Mouse (Mus musculus) right cerebral cortex, postnatal 36 days (tissue): Measurements from ENCODE around the gene Abcc5.
A peak's percentile ranks its signal among the peaks of the same experiment; 100 is the strongest.
"Not testable (repeated sequence)": the region's sequence is repeated elsewhere in the genome, so short reads cannot be mapped to it uniquely, and the experiment has no call there.

Experiments
- DNase-seq, 2 experiments: peaks; one replicate each; pipeline ENCODE4 v3.0.0; 2022; ENCODE audit warnings: low spot score in 2 of 2, mixed read lengths in 1 of 2

The Abcc5 gene

GRCm38 (mm10) chr16:20425855-20426598 is at the start of gene Abcc5:
Gene Abcc5, minus strand, starts transcription at chr16:20426394.
- DNase-seq, result peak; percentile 95 to 96

GRCm38 (mm10) chr16:20475335-20475734 is 49.1 kb upstream of the Abcc5 start:
- no peak for DNase-seq

GRCm38 (mm10) chr16:20474786-20475185 is 48.6 kb upstream of the Abcc5 start:
- DNase-seq, result no peak

GRCm38 (mm10) chr16:20474211-20474610 is 48.0 kb upstream of the Abcc5 start:
- DNase-seq, result no peak

- DNase-seq, result no peak
Observed at GRCm38 (mm10) chr16:20473748-20474147, 47.6 kb upstream of the Abcc5 start.

GRCm38 (mm10) chr16:20471686-20472085 is 45.5 kb upstream of the Abcc5 start:
- no peak for DNase-seq

GRCm38 (mm10) chr16:20470981-20471380 is 44.8 kb upstream of the Abcc5 start:
- no peak for DNase-seq

- no peak for DNase-seq
Observed at GRCm38 (mm10) chr16:20464725-20465124, 38.5 kb upstream of the Abcc5 start.

GRCm38 (mm10) chr16:20458736-20459135 is 32.5 kb upstream of the Abcc5 start:
- DNase-seq, result not testable (repeated sequence)

GRCm38 (mm10) chr16:20456106-20456505 is 29.9 kb upstream of the Abcc5 start:
- DNase-seq, result no peak

- no peak for DNase-seq
Observed at GRCm38 (mm10) chr16:20454155-20454654, 28.0 kb upstream of the Abcc5 start.

GRCm38 (mm10) chr16:20451774-20452173 is 25.6 kb upstream of the Abcc5 start:
- DNase-seq, result no peak

- DNase-seq, result no peak
Observed at GRCm38 (mm10) chr16:20445871-20446270, 19.7 kb upstream of the Abcc5 start.

GRCm38 (mm10) chr16:20444831-20445388 is 18.7 kb upstream of the Abcc5 start:
- DNase-seq, result no peak

GRCm38 (mm10) chr16:20442871-20443270 is 16.7 kb upstream of the Abcc5 start:
- no peak for DNase-seq

GRCm38 (mm10) chr16:20438673-20439415 is 12.7 kb upstream of the Abcc5 start:
- DNase-seq, result no peak

GRCm38 (mm10) chr16:20438046-20438445 is 11.9 kb upstream of the Abcc5 start:
- DNase-seq, result not testable (repeated sequence)

GRCm38 (mm10) chr16:20436281-20436680 is 10.1 kb upstream of the Abcc5 start:
- DNase-seq, result no peak

GRCm38 (mm10) chr16:20429328-20429727 is 3.1 kb upstream of the Abcc5 start:
- no peak for DNase-seq

GRCm38 (mm10) chr16:20427566-20427965 is 1.4 kb upstream of the Abcc5 start:
- DNase-seq, result no peak

- no peak for DNase-seq
Observed at GRCm38 (mm10) chr16:20424719-20425650, 1.2 kb downstream of the Abcc5 start.
